Mouse (Mus musculus) cortical plate, adult 2 months (tissue): ENCODE data around the gene Tut4. TPM values are rescaled to one million over a fixed set of nuclear protein-coding genes. Genes with fewer than 3 reads are reported as not detected.

Experiments
- H3K27ac ChIP-seq: fragments of 200-500 bp; 2 replicates; pipeline ENCODE4 v1.5.1; 2012; ENCODE audit warnings: low read length, control low read depth, inconsistent platforms; ENCODE audit not compliant: insufficient read depth
- H3K4me1 ChIP-seq: fragments of 200-500 bp; 2 replicates; pipeline ENCODE4 v1.6.1; 2011; ENCODE audit warnings: low read length; ENCODE audit not compliant: control insufficient read depth, insufficient read depth
- H3K4me3 ChIP-seq: fragments of 200-500 bp; 2 replicates; pipeline ENCODE4 v1.5.1; 2011; ENCODE audit warnings: mild to moderate bottlenecking, low read length, control low read depth; ENCODE audit not compliant: insufficient read depth
- CTCF ChIP-seq: fragments of 200-500 bp; IDR thresholded peaks from 2 replicates; pipeline ENCODE4 v1.5.1; 2011; ENCODE audit warnings: mild to moderate bottlenecking, control low read depth, low read length; ENCODE audit not compliant: insufficient read depth; ENCODE audit errors: extremely low read depth
- POLR2A ChIP-seq: fragments of 200-500 bp; IDR thresholded peaks from 2 replicates; pipeline ENCODE4 v1.6.1; 2011; ENCODE audit warnings: mild to moderate bottlenecking, low read length, control low read depth; ENCODE audit not compliant: insufficient read depth; ENCODE audit errors: extremely low read depth
- polyA plus RNA-seq: library from polyadenylated mRNA; depleted of rRNA; stranded (reverse); fragments of >200 nt; gene quantifications from 2 replicates; pipeline ENCODE4 v1.2.3, GENCODE M21; 2012

Tut4 gene
- polyA plus RNA-seq, 1 experiment: 65.6 TPM

- TF ChIP-seq CTCF (no peak), POLR2A (no peak)
- H3K4me3 ChIP-seq: no peak overlapping the region
- no peaks in the 10 kb centered on the region for H3K4me1 ChIP-seq
- H3K27ac ChIP-seq: no peak overlapping the region
These were observed 23.6 kb downstream of the Tut4 start for GRCm38 (mm10) chr4:108482776-108483175.

- H3K4me1 ChIP-seq: no peaks in the 10 kb centered on the region
- TF ChIP-seq CTCF: no peak
- TF ChIP-seq POLR2A: no peak
- H3K4me3 ChIP-seq: no peak overlapping the region
- no peak overlapping the region for H3K27ac ChIP-seq
These were observed 25.0 kb downstream of the Tut4 start for GRCm38 (mm10) chr4:108484230-108484629.

GRCm38 (mm10) chr4:108503023-108503422 lies 43.8 kb downstream of the Tut4 start:
- Histone ChIP-seq H3K4me1 (no peaks in the 10 kb centered on the region; the same call in 1 of the 2 replicates), H3K4me3 (no peak overlapping the region)
- TF ChIP-seq POLR2A (no peak), CTCF (no peak)

GRCm38 (mm10) chr4:108539701-108540100 lies 80.5 kb downstream of the Tut4 start:
- TF ChIP-seq POLR2A (no peak), CTCF (no peak)
- H3K4me1 ChIP-seq: no peaks in the 10 kb centered on the region
- no peak overlapping the region for H3K4me3 ChIP-seq
- no peak overlapping the region for H3K27ac ChIP-seq

More at GRCm38 (mm10) chr4:108503023-108503422, 43.8 kb downstream of the Tut4 start:
- no peak overlapping the region for H3K27ac ChIP-seq

GRCm38 (mm10) chr4:108565026-108565425 lies 105.8 kb downstream of the Tut4 start:
- Histone ChIP-seq H3K4me3 (no peak overlapping the region), H3K4me1 (no peaks in the 10 kb centered on the region), H3K27ac (no peak overlapping the region)
- no peak for TF ChIP-seq POLR2A
- no peak for TF ChIP-seq CTCF

- H3K27ac ChIP-seq: no peak overlapping the region
- no peak overlapping the region for H3K4me3 ChIP-seq
- TF ChIP-seq CTCF (no peak), POLR2A (no peak)
- H3K4me1 ChIP-seq: no peaks in the 10 kb centered on the region
These were observed 113.4 kb downstream of the Tut4 start for GRCm38 (mm10) chr4:108572644-108573043.

GRCm38 (mm10) chr4:108578840-108579742 lies 119.9 kb downstream of the Tut4 start, which contains the start of the genes Prpf38a and Orc1:
Gene Prpf38a, minus strand, starts transcription at chr4:108579336.
Gene Orc1, plus strand, starts transcription at chr4:108579423.
- H3K4me1 ChIP-seq: no peaks in the 10 kb centered on the region
- H3K27ac ChIP-seq: no peak within 1 kb of the TSS
- TF ChIP-seq CTCF: no peak
- peak; percentile 49 for TF ChIP-seq POLR2A
- peak within 1 kb of the TSS; percentile 89 for H3K4me3 ChIP-seq

GRCm38 (mm10) chr4:108579743-108580411 lies 120.7 kb downstream of the Tut4 start:
- H3K27ac ChIP-seq: no peak overlapping the region
- H3K4me1 ChIP-seq: no peaks in the 10 kb centered on the region
- TF ChIP-seq CTCF: no peak
- peak overlapping the region; percentile 89 for H3K4me3 ChIP-seq

GRCm38 (mm10) chr4:108593376-108593775 lies 134.2 kb downstream of the Tut4 start:
- H3K27ac ChIP-seq: no peak overlapping the region
- no peak overlapping the region for H3K4me3 ChIP-seq
- H3K4me1 ChIP-seq: no peaks in the 10 kb centered on the region
- TF ChIP-seq POLR2A (no peak), CTCF (no peak)
